Mouse (Mus musculus) adrenal gland (tissue): Measurements from ENCODE around the gene Gba.

Experiments used
- intact Hi-C: fragments of 180-260 bp; cut with DNase I; formaldehyde crosslinking; loops from one replicate; pipeline ENCODE4 v1.15.1; 2025
- microRNA-seq, 2 experiments: library from miRNA; unstranded; fragments of <30 nt; microRNA quantifications; one replicate each; pipeline ENCODE4; 2019

The Gba gene

DNA sequence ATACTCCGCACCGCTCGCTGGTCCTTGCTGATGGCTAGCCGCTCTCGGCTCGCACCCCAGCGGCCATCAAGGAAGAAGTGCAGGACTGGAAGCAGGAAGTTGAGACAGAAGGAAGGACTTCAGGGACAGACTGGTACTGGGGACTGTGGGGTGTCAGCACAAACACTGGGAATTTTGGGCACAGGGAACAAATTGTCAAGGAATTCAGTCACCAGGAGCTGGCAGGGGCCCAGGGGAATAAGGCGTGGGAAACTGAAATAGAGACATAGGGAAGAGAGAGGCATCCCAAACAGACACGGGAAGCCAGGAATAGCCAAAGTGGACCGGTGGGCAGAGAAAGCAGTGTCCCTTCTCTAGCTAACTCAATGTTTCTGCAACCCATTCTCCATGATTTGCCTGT is 33.8 kb downstream of the Gba start:
- intact Hi-C loops = no loop called here

DNA sequence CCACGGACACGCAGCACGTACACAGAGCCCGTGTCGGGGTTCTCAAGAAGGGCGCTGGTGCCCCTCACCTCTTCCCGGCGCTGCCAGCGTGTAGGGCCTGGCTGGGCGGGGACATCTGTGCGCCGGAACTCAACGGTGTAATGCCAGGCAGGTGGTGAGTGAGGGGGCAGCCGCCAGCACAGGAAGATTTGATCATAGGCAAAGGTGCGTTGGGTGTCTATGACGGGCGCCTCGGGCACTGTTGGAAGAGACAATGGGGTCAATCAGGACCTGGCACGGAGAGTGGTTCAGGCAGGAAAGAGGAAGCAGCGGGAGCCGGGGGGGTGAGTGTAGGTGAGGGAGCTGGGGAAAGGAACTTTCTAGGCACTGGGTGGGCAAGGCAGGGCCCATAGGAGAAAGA is 35.0 kb downstream of the Gba start:
- intact Hi-C loops = no loop called here

GRCm38 (mm10) chr3:89238494-89238893 is 35.8 kb downstream of the Gba start:
- intact Hi-C loops = no loop called here

- intact Hi-C loops = no loop called here
Measured at GRCm38 (mm10) chr3:89242331-89242895, 39.7 kb downstream of the Gba start.

DNA sequence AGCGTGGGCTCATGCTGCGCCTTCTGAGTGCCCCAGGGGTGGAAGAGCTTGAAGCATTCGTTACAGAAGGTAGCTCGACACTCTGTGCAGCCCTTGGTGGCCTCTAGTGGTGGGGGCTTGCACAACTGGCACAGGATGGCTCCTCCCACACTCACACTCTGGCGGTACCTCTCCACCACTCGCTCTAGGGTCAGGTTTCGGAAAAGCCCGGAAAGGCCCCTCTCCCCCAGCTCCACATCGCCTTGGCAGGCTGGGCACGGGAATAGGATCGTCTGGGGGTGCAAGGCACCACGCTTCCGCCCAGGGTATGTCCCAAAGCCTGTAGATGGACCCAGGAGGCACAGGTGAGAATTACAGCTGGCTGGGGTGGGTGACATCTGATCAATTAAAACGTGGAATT is 40.9 kb downstream of the Gba start:
- intact Hi-C loops = no loop called here

GRCm38 (mm10) chr3:89244158-89244981 is 41.6 kb downstream of the Gba start:
- intact Hi-C loops = no loop called here

DNA sequence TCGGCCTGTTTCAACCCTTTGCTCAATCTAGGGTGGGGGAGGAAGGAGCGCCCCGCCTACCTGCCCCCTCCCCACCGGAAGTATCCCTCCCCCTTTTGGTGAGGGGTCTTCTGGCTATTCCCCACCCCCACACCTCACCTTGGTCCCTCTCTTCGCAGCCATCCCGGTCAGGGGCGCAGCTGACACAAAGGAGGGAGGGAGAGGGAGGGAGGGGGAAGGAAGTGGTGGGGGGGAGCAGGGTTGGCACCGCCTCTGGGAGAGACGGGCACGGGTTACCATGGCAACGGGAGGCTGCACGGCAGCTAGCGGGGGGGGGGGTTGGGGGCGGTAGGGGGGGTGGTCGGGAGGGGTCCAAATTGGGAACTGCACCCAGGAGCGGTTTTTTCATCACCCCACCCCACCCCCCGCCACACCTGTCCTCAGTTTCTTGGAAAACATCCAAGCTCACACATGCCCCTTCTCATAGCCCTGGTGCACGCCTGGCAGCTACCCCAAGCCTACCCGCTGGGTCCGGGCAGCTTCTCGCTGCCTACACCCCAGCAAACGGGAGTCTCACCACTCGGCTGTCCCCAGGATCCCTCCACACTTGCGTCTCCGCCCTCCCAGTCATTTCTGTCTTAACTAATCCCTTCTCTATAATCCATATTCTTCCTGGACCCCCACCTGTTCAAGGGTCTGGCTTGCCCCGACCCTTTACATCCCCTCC is 42.4 kb downstream of the Gba start:
- intact Hi-C loops = no loop called here

DNA sequence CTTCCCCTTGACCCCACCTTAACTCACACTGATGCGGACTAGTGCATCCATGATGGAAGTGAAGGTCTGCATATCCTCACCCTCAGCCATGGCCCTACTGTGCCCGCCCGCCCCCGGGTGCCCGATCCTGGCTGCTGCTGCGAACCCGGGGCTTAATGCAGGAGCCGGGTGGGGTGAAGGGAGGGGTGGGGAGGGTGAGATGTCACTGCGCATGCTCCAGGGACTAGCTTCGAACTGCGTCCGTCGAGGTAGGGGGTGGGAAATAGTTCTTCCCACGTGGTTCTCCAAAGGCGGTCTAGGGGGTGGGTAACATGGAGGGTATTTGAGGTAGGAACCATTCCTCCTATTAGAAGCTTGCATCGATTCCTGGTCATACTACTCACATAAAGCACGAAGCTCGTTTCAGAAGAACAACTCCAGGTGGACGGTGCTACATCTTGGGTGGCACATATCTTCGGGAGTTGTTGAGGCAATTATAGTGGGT is 43.0 kb downstream of the Gba start, which contains the start of gene Krtcap2:
Gene Krtcap2, plus strand, starts transcription at position 279 of the 484 bp plus-strand sequence.
- intact Hi-C loops = no loop called here

DNA sequence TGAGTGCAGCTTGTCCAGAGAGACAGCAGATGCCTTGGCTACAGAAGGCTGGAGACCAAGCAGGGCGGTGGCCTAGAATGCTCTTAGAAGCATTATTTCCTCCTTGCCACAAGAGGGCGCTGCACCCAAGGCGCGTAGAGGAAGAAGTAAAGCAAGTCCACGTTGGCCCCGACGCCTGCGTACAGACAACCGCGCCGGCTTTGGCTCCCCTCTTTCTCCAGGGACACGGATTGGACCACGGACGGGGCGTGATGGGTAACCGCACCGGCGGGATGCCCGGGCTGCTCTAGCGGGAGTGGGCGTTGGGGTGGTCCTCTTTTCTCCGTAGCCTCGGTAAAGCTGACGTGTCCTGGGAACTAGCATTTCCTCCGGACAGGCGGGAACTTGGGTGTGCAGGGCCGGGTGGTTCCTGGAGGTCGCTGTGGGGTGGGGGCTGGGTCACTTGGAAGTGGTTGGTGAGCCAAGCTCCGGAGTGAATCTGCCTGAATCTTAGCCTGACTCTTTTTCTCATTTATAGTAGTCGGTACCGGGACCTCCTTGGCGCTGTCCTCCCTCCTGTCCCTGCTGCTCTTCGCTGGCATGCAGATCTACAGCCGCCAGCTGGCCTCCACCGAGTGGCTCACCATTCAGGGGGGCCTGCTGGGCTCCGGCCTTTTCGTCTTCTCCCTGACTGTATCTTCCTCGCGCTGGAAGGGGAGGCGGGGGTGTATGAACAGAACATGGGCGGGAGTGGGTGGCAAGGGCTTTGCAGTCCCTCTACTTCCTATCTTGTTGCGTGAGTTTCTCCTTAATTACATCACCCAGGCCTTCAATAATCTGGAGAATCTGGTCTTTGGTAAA is 43.8 kb downstream of the Gba start, which contains the start of gene Trim46:
Gene Trim46, minus strand, starts transcription at position 49 of the 840 bp plus-strand sequence.
- intact Hi-C loops = no loop called here

- intact Hi-C loops = no loop called here
Measured at GRCm38 (mm10) chr3:89247466-89247865, 44.7 kb downstream of the Gba start.

- intact Hi-C loops = loop anchor here (1.0 kb wide), 2 partner anchors 29 to 32 kb away; no protein-coding TSS in a partner anchor
Measured at GRCm38 (mm10) chr3:89250435-89251040, 47.8 kb downstream of the Gba start.

DNA sequence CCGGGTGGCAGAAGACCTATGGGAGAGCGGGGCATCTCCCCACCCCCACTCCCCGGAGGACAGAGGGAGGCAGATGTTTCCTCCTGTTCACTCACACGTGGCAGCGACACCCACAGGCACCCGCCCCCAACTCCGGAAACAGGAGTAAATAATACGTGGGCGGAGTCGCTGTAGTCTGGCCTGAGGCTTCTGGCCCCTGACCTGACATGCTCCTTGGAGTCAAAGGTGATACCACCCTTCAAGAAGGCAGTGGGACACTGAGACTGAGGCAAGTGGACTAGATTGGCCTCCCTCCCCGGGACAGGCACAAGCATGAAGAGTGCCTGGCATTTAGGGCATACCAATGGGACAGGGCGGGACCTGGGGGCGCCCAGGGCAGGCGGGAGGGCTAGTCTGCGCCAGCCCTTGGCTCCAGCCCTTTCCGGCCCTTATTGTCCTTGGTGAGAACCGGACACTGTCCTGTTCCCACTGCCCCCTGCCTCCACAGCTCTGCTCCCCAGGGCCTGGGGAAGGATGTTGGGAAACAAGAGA is 48.7 kb downstream of the Gba start:
- intact Hi-C loops = loop anchor here (1.0 kb wide), 1 partner anchor 28 kb away; no protein-coding TSS in a partner anchor

DNA sequence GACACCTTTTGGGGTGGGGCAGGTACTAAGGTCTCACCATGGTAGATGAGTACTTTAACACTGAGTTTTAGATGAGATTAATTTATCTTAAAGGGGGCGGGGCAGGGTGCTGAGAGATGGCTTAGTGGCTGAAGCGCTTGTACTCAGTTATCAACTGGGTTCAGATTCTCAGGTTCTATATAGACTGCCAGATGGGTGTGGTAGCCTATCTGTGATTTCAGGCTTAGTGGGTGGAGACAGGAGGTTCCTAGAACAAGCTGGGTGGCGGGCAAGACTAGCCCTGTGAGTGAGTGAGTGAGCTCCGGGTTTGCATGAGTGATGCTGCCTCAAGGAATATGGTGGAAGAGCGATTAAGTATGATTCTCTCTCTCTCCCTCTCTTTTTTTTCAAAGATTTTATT is 52.3 kb downstream of the Gba start:
- intact Hi-C loops = no loop called here

DNA sequence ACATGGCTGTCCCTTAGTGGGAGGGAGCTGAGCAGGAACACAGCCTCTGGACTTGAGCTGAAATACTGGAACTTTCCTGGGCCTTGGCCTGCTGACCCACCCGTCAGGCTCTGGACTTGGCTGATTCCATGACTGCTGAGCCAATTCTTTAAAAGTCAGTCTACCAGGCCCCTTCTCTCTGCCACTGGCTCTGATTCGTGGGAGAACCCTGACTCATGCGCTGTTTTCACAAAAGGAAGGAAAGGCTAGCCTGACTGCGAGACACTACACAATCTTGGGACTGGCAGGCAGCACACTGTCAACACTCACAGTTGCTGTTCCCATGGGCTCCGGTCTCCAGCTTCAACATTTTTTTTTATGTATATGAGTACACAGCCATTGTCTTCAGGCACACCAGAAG is 53.4 kb downstream of the Gba start:
- intact Hi-C loops = no loop called here

Small RNA genes within 50 kb of the gene (microRNA-seq; reads per million reads assigned to microRNA genes)
- gene Mir92b = 54.2 to 69.1 reads per million in 2 experiments
